Mouse (Mus musculus): ENCODE measurements around the gene Rasgef1b. TPM values are rescaled to one million over a fixed set of nuclear protein-coding genes. Genes with fewer than 3 reads are reported as not detected.

Gene Rasgef1b
- total RNA-seq, 1 experiment from 2014 or later = 7.2 TPM

GRCm38 (mm10) chr5:99493017-99493416 lies 235.8 kb downstream of the Rasgef1b start:
- DNase-seq = no peak

GRCm38 (mm10) chr5:99488479-99489158 lies 240.2 kb downstream of the Rasgef1b start:
- no peak for DNase-seq

GRCm38 (mm10) chr5:99487009-99487858 lies 241.6 kb downstream of the Rasgef1b start:
- no peak for DNase-seq

GRCm38 (mm10) chr5:99483162-99483561 lies 245.7 kb downstream of the Rasgef1b start:
- no peak for DNase-seq

- DNase-seq = no peak
Observed at GRCm38 (mm10) chr5:99482524-99482923, 246.3 kb downstream of the Rasgef1b start.

GRCm38 (mm10) chr5:99482016-99482415 lies 246.8 kb downstream of the Rasgef1b start:
- no peak for DNase-seq

GRCm38 (mm10) chr5:99480078-99481031 lies 248.5 kb downstream of the Rasgef1b start:
- no peak for DNase-seq

GRCm38 (mm10) chr5:99479263-99480077 lies 249.4 kb downstream of the Rasgef1b start:
- DNase-seq = peak; percentile 39

- DNase-seq = no peak
Observed at GRCm38 (mm10) chr5:99478716-99479115, 250.1 kb downstream of the Rasgef1b start.

- DNase-seq = no peak
Observed at GRCm38 (mm10) chr5:99477420-99477815, 251.4 kb downstream of the Rasgef1b start.

GRCm38 (mm10) chr5:99476640-99477419 lies 252.0 kb downstream of the Rasgef1b start:
- DNase-seq = no peak

- no peak for DNase-seq
Observed at GRCm38 (mm10) chr5:99472607-99473335, 256.1 kb downstream of the Rasgef1b start.

GRCm38 (mm10) chr5:99471790-99472189 lies 257.1 kb downstream of the Rasgef1b start:
- DNase-seq = no peak

GRCm38 (mm10) chr5:99470613-99471012 lies 258.3 kb downstream of the Rasgef1b start:
- no peak for DNase-seq

- no peak for DNase-seq
Observed at GRCm38 (mm10) chr5:99459007-99459406, 269.9 kb downstream of the Rasgef1b start.

- no peak for DNase-seq
Observed at GRCm38 (mm10) chr5:99457291-99457690, 271.6 kb downstream of the Rasgef1b start.

GRCm38 (mm10) chr5:99451939-99452338 lies 276.9 kb downstream of the Rasgef1b start:
- no peak for DNase-seq

- no peak for DNase-seq
Observed at GRCm38 (mm10) chr5:99451416-99451815, 277.4 kb downstream of the Rasgef1b start.

GRCm38 (mm10) chr5:99450994-99451393 lies 277.9 kb downstream of the Rasgef1b start:
- DNase-seq = no peak

GRCm38 (mm10) chr5:99450463-99450862 lies 278.4 kb downstream of the Rasgef1b start:
- no peak for DNase-seq

Measured in adrenal gland, postnatal 25 days (tissue).